Mouse (Mus musculus): ENCODE measurements around the gene Nlgn2. TPM values are rescaled to one million over a fixed set of nuclear protein-coding genes. Genes with fewer than 3 reads are reported as not detected.

The Nlgn2 gene
- polyA plus RNA-seq, 1 experiment = 10.7 TPM

- Histone ChIP-seq H3K79me2 (ENCODE audit: control insufficient read depth, insufficient read depth) (peaks cover 18% of the 10 kb centered on the region), H3K79me3 (ENCODE audit: low read depth) (no peaks in the 10 kb centered on the region)
- TF ChIP-seq MAX (IDR thresholded peaks at IDR 0.05) (peak; percentile 48), MYOD1 (IDR thresholded peaks at IDR 0.05; ENCODE audit: control insufficient read depth, insufficient read length, low read depth) (no peak), FOSL1 (IDR thresholded peaks at IDR 0.05; ENCODE audit: insufficient read depth, low read length, poor library complexity, severe bottlenecking) (no peak), MYOG (IDR thresholded peaks at IDR 0.05; ENCODE audit: control insufficient read depth, extremely low read depth, insufficient read length) (no peak), USF1 (IDR thresholded peaks at IDR 0.05; ENCODE audit: low read depth) (no peak)
Measured at GRCm38 (mm10) chr11:69837952-69838713, 549 bp upstream of the Nlgn2 start, which contains the start of gene Tmem256. Gene Tmem256 (plus strand): TSS chr11:69838514.

GRCm38 (mm10) chr11:69836703-69837576, 644 bp downstream of the Nlgn2 start:
- no peaks in the 10 kb centered on the region for H3K27me3 ChIP-seq (ENCODE audit: control insufficient read depth, insufficient read depth, insufficient read length)
- peak overlapping the region; percentile 76 for H3K4me3 ChIP-seq (ENCODE audit: insufficient read depth, poor library complexity, severe bottlenecking)
- no peaks in the 10 kb centered on the region for H3K79me3 ChIP-seq (ENCODE audit: low read depth)
- peaks cover 12% of the 10 kb centered on the region for H3K36me3 ChIP-seq (ENCODE audit: control insufficient read depth, insufficient read depth)
- peak overlapping the region; percentile 10 for H3ac ChIP-seq (ENCODE audit: control insufficient read depth, insufficient read length, low read depth)
- TF ChIP-seq USF1 (IDR thresholded peaks at IDR 0.05; ENCODE audit: low read depth) (no peak), CEBPB (IDR thresholded peaks at IDR 0.05; ENCODE audit: low read depth) (no peak), MYOD1 (IDR thresholded peaks at IDR 0.05; ENCODE audit: control insufficient read depth, insufficient read length, low read depth) (no peak), FOSL1 (IDR thresholded peaks at IDR 0.05; ENCODE audit: insufficient read depth, low read length, poor library complexity, severe bottlenecking) (no peak), CTCF (IDR thresholded peaks at IDR 0.05; ENCODE audit: control insufficient read depth, insufficient read depth, insufficient read length) (no peak), MAX (IDR thresholded peaks at IDR 0.05) (no peak), MYOG (IDR thresholded peaks at IDR 0.05; ENCODE audit: control insufficient read depth, extremely low read depth, insufficient read length) (no peak)
- H3K79me2 ChIP-seq (ENCODE audit: control insufficient read depth, insufficient read depth) = peaks cover 18% of the 10 kb centered on the region

More at GRCm38 (mm10) chr11:69837952-69838713, 549 bp upstream of the Nlgn2 start, which contains the start of gene Tmem256:
- H3K36me3 ChIP-seq (ENCODE audit: control insufficient read depth, insufficient read depth) = peaks cover 7% of the 10 kb centered on the region
- H3K4me3 ChIP-seq (ENCODE audit: insufficient read depth, poor library complexity, severe bottlenecking) = peak within 1 kb of the TSS; percentile 76
- H3K27me3 ChIP-seq (ENCODE audit: control insufficient read depth, insufficient read depth, insufficient read length) = no peaks in the 10 kb centered on the region
- H3ac ChIP-seq (ENCODE audit: control insufficient read depth, insufficient read length, low read depth) = peak within 1 kb of the TSS; percentile 86

- Histone ChIP-seq H3K79me2 (ENCODE audit: control insufficient read depth, insufficient read depth) (peaks cover 18% of the 10 kb centered on the region), H3ac (ENCODE audit: control insufficient read depth, insufficient read length, low read depth) (no peak overlapping the region), H3K36me3 (ENCODE audit: control insufficient read depth, insufficient read depth) (peaks cover 12% of the 10 kb centered on the region), H3K4me3 (ENCODE audit: insufficient read depth, poor library complexity, severe bottlenecking) (peak overlapping the region; percentile 6), H3K27me3 (ENCODE audit: control insufficient read depth, insufficient read depth, insufficient read length) (no peaks in the 10 kb centered on the region), H3K79me3 (ENCODE audit: low read depth) (no peaks in the 10 kb centered on the region)
- TF ChIP-seq USF1 (IDR thresholded peaks at IDR 0.05; ENCODE audit: low read depth) = no peak
- no peak for TF ChIP-seq CEBPB (IDR thresholded peaks at IDR 0.05; ENCODE audit: low read depth)
- TF ChIP-seq MYOD1 (IDR thresholded peaks at IDR 0.05; ENCODE audit: control insufficient read depth, insufficient read length, low read depth) = no peak
- no peak for TF ChIP-seq MYOG (IDR thresholded peaks at IDR 0.05; ENCODE audit: control insufficient read depth, extremely low read depth, insufficient read length)
- no peak for TF ChIP-seq FOSL1 (IDR thresholded peaks at IDR 0.05; ENCODE audit: insufficient read depth, low read length, poor library complexity, severe bottlenecking)
- no peak for TF ChIP-seq CTCF (IDR thresholded peaks at IDR 0.05; ENCODE audit: control insufficient read depth, insufficient read depth, insufficient read length)
- TF ChIP-seq MAX (IDR thresholded peaks at IDR 0.05) = no peak
Measured at GRCm38 (mm10) chr11:69835966-69836335, 1.6 kb downstream of the Nlgn2 start.

- H3K4me3 ChIP-seq (ENCODE audit: insufficient read depth, poor library complexity, severe bottlenecking) = peak overlapping the region; percentile 6
- H3K27me3 ChIP-seq (ENCODE audit: control insufficient read depth, insufficient read depth, insufficient read length) = no peaks in the 10 kb centered on the region
Measured at GRCm38 (mm10) chr11:69835326-69835965, 2.1 kb downstream of the Nlgn2 start.

GRCm38 (mm10) chr11:69834001-69834549, 3.5 kb downstream of the Nlgn2 start:
- H3K27me3 ChIP-seq (ENCODE audit: control insufficient read depth, insufficient read depth, insufficient read length) = no peaks in the 10 kb centered on the region
- H3ac ChIP-seq (ENCODE audit: control insufficient read depth, insufficient read length, low read depth) = no peak overlapping the region
- H3K4me3 ChIP-seq (ENCODE audit: insufficient read depth, poor library complexity, severe bottlenecking) = no peak overlapping the region
- H3K79me3 ChIP-seq (ENCODE audit: low read depth) = no peaks in the 10 kb centered on the region
- H3K79me2 ChIP-seq (ENCODE audit: control insufficient read depth, insufficient read depth) = peaks cover 13% of the 10 kb centered on the region
- TF ChIP-seq CEBPB (IDR thresholded peaks at IDR 0.05; ENCODE audit: low read depth) (no peak), USF1 (IDR thresholded peaks at IDR 0.05; ENCODE audit: low read depth) (no peak), CTCF (IDR thresholded peaks at IDR 0.05; ENCODE audit: control insufficient read depth, insufficient read depth, insufficient read length) (no peak), MYOG (IDR thresholded peaks at IDR 0.05; ENCODE audit: control insufficient read depth, extremely low read depth, insufficient read length) (no peak), FOSL1 (IDR thresholded peaks at IDR 0.05; ENCODE audit: insufficient read depth, low read length, poor library complexity, severe bottlenecking) (no peak)
- peaks cover 12% of the 10 kb centered on the region for H3K36me3 ChIP-seq (ENCODE audit: control insufficient read depth, insufficient read depth)

More at GRCm38 (mm10) chr11:69835326-69835965, 2.1 kb downstream of the Nlgn2 start:
- H3K79me3 ChIP-seq (ENCODE audit: low read depth) = no peaks in the 10 kb centered on the region
- peaks cover 18% of the 10 kb centered on the region for H3K79me2 ChIP-seq (ENCODE audit: control insufficient read depth, insufficient read depth)
- no peak overlapping the region for H3ac ChIP-seq (ENCODE audit: control insufficient read depth, insufficient read length, low read depth)
- TF ChIP-seq MYOG (IDR thresholded peaks at IDR 0.05; ENCODE audit: control insufficient read depth, extremely low read depth, insufficient read length) (no peak), FOSL1 (IDR thresholded peaks at IDR 0.05; ENCODE audit: insufficient read depth, low read length, poor library complexity, severe bottlenecking) (no peak)
- H3K36me3 ChIP-seq (ENCODE audit: control insufficient read depth, insufficient read depth) = peaks cover 12% of the 10 kb centered on the region

All from C2C12 (cell line).